Mouse (Mus musculus) bone marrow, adult 2 months (tissue): ENCODE measurements around the gene Clpx.

ENCODE experiments used
- CTCF ChIP-seq: fragments of 200-500 bp; IDR thresholded peaks from 2 replicates; pipeline ENCODE4 v1.5.1; 2011; ENCODE audit warnings: low read length, control low read depth; ENCODE audit not compliant: control insufficient read depth, insufficient read depth
- POLR2A ChIP-seq: fragments of 200-500 bp; IDR thresholded peaks from 2 replicates; pipeline ENCODE4 v1.6.1; 2011; ENCODE audit warnings: low read depth, mild to moderate bottlenecking, control low read depth, low read length, borderline replicate concordance; ENCODE audit not compliant: control insufficient read depth

DNA sequence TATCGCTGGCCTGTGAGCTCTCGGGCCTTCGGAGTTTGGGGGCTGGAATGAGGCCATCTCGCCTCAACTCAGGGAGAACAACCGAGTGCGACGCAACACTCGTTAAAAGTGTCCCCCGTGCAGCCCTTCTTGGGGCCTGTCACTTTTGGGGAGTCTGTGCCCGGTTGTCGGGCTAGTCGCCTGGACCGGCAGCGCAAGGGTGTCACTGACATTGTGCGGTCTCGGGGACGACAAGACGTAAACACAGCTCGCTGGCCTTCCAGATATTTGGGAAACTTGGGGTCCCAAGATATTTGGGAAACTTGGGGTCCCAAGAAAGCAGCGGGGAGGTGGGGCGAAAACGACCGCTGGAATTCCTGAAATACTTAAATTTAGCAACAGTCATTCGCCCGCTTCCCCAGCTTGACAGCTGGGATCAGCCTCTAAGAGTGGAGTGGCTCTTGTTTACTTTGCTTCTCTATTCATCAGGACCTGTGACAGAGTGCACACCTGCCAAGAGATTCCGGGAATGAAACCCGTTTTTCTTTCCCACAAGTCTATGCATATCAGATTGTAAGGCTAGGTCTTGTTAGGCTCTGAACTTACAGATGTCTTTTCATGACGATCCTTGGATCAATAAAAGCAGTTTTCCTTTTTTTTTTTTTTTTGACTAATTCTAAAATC is 787 bp downstream of the Clpx start:
- TF ChIP-seq POLR2A, result 0 out of 2 replicates have a peak, but pooled peaks have one; percentile 9
- no peak for TF ChIP-seq CTCF
